Mouse (Mus musculus) frontal cortex, adult 2 months (tissue): ENCODE results near the gene Allc. TPM values are rescaled to one million over a fixed set of nuclear protein-coding genes. Genes with fewer than 3 reads are reported as not detected.

Experiments
- DNase-seq, 2 experiments: peaks; one replicate each; pipeline ENCODE4 v3.0.0; 2022; ENCODE audit warnings: low spot score in 1 of 2; ENCODE audit errors: extremely low spot score in 1 of 2
- polyA plus RNA-seq: library from polyadenylated mRNA; depleted of rRNA; stranded (reverse); fragments of >200 nt; gene quantifications from 2 replicates; pipeline ENCODE4 v1.2.3, GENCODE M21; 2012; rRNA removed

The Allc gene
- 0.44 and 0.56 TPM in 2 replicates for polyA plus RNA-seq

- no peak for DNase-seq
Measured at GRCm38 (mm10) chr12:28582423-28582822, at the start of gene Allc. Gene Allc, minus strand, starts transcription at chr12:28582523.

DNA sequence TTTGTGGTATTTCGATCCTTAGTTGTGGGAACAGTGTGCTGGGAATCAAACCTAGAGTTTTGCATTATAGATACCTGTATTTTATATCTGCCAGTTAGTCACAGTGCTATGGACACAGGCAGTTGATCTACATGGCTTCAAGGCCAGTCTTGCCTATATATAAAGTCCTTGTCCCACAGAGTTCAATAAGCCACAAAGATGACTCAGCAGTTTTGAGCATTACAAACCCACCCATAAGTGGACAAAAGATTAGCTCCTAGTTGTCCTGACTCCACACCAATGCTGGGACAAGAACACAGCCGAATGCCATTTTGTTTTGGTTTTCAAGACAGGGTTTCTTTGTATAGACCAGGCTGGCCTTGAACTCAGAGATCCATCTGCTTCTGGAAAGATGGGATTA is 46.1 kb upstream of the Allc start:
- DNase-seq = no peak

- no peak for DNase-seq
Measured at GRCm38 (mm10) chr12:28627092-28627491, 44.8 kb upstream of the Allc start.

DNA sequence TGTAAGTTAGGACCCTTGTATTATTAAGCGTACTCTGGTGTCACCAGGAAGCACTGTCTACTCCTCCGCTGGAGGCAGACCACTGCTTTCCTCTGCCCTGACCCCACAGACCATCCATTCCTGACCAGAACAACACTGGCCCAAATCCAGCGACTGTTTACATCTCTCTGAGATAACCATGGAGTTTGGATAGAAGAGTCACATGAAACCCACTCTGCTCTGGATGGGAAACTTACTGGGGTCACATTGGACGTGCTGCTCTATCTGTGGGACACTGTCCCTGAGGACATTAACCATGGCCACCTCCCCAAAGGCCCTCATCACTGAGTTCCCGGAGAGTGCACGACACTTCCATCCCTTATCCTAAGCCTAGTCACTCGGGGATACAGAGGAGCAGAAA is 43.1 kb upstream of the Allc start:
- no peak for DNase-seq

GRCm38 (mm10) chr12:28624251-28624650 is 41.9 kb upstream of the Allc start:
- no peak for DNase-seq

DNA sequence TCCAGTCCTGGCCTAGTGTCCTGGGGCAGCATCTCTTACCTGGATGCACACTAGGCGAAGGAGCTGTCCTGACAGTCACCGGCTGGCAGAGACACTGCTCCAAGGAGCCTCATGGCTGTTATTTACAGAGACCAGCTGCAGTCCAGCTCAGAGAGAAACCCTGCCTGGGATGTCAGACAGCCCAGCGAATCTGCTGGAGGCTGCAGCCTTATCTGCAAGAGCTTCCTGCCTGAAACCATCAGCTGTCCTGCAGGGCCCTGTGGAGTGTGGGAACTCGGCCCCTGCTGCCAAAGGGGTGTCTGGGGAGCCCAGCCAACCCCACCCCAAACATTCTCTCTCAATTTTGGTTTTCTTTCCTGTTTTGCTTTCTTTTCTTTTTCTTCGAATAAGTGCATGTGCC is 40.9 kb upstream of the Allc start, which contains the start of gene Colec11:
Gene Colec11 (minus strand): TSS at position 183 of the 400 bp plus-strand sequence.
- DNase-seq = no peak

GRCm38 (mm10) chr12:28622641-28623040 is 40.3 kb upstream of the Allc start:
- no peak for DNase-seq

DNA sequence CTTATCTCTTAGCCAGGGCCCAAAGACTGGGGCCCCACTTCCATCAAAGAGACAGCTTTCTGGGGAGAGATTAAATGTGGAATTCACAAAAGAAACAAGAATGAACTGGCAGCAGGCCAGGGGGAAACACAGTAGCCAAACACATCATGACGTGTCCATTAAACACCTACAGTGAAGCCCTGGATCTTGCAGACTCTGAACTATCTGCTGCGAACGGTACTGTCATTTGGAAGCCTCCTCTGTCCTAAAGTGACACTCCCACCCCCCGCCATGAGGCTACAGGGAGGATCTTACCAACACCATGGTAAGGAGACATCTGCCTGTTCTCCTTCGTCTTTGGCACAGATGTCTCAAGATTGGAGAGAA is 39.8 kb upstream of the Allc start:
- peak in 1 of 2 experiments; percentile 55 for DNase-seq

DNA sequence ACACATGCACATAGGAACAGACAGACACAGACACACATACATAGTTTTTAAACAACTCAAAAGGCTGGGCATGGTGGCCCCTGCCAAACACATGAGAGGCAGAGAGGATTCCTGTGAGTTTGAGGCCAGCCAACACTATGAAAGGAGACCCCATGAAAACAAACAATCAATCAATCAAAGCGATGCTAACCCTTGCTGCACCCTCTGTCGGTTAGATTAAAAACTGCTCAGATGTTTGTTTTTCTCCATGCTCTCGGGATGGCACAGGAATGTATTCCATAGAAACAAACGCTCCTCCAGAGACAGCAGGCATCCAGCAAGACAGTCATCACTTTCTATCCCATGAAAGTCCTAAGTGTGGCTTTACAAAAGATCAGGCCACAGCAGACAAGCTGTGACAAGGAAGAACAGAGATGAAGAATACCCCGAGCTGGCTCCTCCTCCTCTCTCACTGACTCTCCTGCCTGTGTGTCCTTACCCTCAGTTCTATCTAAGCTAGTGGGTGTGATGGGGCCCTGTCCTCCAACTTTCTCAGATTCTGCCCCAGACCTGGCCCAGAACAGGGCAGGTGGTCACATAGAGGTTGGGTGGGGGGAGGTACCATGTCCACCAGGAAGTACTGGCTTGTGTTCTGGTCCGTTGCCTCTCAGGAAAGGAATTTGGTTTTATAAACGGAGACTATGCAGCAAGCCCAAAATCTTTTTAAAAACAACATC is 39.3 kb upstream of the Allc start:
- no peak for DNase-seq

- DNase-seq = no peak
Measured at GRCm38 (mm10) chr12:28617297-28617696, 35.0 kb upstream of the Allc start.

DNA sequence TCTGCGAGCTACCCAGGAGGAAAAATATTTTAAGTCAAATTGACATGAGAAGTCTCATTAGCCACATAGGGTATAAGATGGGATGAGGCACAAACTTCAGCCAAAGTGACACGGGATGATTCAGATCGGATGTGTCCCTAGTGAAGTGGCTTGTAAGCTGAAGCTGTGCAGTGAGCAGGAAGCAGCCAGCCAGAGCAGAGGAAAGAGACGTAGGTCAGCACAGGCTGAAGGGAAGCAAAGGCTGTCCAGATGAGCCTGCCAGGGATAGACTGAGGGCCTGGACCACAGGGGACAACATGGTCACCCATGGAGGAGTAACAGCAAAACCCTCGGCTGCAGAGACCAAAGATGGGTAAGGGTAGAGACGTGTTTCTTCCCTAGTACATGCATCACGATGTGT is 32.1 kb upstream of the Allc start:
- no peak for DNase-seq

DNA sequence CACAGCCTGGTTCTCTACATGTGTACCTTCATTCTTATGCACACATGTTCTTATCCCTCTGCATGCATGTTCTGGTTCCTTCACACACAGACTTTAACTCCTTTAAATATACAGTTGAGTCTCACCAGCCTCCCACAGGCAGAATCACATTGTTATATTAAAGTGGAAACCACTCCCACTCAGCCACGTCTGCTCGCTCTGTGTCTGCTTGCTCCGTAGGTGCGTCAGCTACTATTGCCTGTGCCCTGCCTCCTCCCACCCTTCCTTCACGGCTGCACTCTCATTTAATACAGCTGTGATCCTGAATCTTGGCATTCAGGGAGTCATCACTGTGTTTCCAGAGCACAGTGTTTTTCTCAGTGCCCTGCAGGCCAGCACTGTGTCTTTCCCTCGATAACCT is 30.1 kb upstream of the Allc start:
- peak in 1 of 2 experiments; percentile 68 for DNase-seq

GRCm38 (mm10) chr12:28607546-28608305 is 25.4 kb upstream of the Allc start:
- DNase-seq = peak; percentile 27 to 58

DNA sequence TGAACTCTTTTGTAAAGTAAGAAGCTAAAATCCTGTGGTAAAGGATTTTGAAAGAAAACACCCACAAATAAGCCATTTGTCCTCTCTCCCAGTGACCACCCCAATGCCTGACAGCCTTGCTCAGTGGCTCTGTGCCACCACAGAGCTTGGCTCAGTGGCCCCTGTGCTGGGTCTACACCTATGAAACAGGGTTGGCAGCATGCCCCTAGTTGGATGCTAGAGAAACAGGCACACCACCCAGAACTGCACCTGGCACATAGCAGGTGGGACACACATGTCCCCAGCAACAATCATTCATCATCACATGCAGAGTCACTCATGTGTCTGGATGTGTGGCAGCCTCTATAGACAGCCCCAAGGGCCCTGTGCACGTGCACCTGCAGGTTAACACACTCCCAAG is 21.2 kb upstream of the Allc start:
- DNase-seq = no peak

DNA sequence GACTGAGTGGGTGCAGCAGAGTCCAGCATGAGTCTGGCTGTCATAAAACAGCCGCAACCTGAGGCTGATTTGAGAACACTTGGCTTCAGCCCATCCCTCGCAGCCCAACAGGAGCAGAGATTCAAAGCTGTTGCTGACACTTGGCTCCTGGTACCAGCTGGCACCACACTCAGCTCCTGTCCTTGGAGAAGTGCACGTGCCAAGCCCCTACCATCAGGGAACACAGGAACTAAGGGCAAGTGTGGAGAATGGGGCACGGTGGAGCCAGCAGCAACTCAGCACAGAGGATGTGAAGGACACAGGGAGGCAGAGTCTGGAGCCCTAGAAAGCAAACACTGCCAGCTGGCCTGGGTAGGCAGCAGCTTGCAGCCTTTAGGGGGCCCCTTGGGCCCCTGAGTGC is 19.9 kb upstream of the Allc start:
- DNase-seq = no peak

- no peak for DNase-seq
Measured at GRCm38 (mm10) chr12:28598526-28598991, 16.2 kb upstream of the Allc start.

DNA sequence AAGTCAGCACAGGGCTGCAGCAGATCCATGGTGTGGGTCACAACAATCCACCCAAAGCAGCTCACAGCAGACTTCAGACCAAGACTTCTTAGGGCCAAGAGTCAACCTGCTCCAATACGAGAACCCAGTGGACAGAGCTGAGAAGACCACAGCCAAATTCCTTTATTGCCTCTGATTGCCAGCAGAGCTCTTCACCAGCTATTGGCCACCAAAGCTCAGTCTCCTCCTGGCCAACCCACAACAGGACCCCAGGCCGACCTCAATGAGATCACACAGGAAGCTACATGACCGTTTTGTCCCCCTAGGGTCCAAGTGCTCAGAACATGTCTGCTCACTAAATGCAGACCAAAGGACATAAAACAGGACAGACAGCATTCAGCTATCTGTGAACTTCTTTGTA is 15.8 kb upstream of the Allc start:
- no peak for DNase-seq

- no peak for DNase-seq
Measured at GRCm38 (mm10) chr12:28597699-28598098, 15.4 kb upstream of the Allc start.

- no peak for DNase-seq
Measured at GRCm38 (mm10) chr12:28596851-28597250, 14.5 kb upstream of the Allc start.

- DNase-seq = no peak
Measured at GRCm38 (mm10) chr12:28590428-28590827, 8.1 kb upstream of the Allc start.

- peak; percentile 90 to 97 for DNase-seq
Measured at GRCm38 (mm10) chr12:28589090-28589868, 7.0 kb upstream of the Allc start.
